Mouse (Mus musculus) fat pad, adult 2 months (tissue): ENCODE results near the gene Ptcd1.
"Not testable (repeated sequence)": the region's sequence is repeated elsewhere in the genome, so short reads cannot be mapped to it uniquely, and the experiment has no call there.

Experiments
- DNase-seq: peaks from one replicate; pipeline ENCODE4 v3.0.0-alpha.2; 2011; ENCODE audit warnings: low read depth, low spot score; ENCODE audit errors: extremely low read depth

Ptcd1 gene

DNA sequence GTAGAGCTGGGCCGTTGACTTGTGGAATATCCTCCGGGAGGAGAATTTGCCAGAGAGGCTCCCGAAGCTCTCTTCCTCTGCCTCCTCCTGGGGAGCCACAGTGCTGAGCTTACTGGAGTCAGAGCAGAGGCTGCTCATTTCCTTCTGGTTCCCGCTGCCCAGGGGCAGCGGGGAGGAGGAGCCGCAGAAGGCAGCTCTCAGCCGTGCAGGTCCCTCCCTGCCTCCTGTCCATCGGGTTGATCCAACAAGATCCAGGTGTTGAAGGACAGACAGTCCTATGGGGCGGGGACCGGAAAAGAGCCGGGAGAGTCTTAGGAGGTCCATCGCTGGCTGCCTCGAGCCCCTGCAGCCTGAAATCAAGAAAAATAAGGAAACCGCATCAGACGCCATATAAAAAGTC is 1.7 kb downstream of the Ptcd1 start:
- DNase-seq, result no peak

DNA sequence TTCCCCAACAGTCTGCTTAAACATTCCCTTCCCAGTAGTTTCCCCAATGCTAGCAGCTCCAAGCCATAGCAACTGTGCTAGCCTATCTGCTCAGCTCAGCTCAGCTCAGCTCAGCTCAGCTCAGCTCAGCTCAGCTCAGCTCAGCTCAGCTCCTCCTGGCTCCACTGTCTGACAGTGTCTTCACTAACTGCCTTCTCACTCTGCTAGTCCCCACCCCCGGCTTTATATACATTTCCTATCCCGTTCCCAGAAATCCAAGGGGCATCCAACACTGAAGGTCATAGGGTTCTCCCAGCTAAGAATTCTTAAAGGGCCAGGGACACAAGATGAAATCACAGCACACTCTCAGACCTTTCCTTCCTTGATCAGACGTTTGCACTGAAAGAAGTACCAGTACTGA is 2.2 kb downstream of the Ptcd1 start:
- no peak for DNase-seq

DNA sequence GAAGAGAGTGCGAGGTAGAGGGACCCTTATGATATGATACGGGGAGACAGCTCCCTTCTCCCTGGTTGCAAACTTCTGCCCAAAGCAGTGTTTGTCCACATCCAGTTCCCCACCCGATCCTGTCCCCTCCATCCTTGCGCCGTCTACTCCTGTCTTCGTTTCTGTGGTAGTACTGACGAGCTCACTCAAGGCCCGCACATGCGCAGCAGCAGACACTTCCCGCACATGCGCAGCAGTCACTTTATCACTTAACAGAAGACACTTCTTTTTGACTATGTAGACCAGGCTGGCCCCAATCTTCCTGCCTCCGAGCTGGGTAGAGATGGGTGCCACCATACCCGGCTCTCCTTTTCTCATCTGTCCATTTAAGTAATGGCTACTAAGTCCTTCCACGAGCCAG is 5.5 kb downstream of the Ptcd1 start:
- DNase-seq, result no peak

DNA sequence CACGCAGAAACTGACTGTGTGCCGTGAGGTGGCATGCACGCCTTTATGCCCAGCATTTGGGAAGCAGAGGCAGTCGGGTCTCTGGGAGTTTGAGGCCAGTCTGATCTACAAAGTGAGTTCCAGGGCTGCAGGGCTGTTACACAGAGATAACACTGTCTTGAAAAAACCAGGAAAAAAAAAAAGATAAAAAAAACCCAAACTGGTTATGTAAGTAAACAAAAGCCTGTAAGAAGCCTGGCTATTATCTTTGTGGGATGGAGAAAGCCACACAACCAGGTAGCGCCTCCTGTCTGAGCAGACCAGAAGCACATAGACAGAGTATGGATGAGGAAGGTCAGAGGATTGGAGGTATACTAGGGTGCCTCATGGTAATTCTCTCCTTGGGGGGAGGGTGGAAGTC is 14.2 kb downstream of the Ptcd1 start:
- no peak for DNase-seq

DNA sequence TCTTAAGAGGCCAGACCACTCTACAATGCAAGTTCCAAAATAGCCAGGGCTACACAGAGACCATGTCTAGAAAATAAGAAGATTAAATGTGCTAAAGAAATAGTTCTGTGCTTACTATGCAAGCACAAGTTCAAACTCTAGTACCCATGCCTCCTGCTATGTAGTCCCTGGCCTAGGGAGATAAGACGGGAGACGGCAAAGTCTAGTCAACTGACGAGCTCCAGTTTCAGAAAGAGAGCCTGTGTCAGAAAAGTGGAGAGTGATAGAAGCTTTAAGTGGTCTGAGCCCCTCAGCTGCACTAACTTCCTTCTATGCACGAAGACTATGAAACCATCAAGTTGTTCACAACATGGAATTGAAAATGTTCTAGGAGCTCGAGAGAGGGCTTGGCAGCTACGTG is 17.6 kb downstream of the Ptcd1 start:
- DNase-seq, result no peak

DNA sequence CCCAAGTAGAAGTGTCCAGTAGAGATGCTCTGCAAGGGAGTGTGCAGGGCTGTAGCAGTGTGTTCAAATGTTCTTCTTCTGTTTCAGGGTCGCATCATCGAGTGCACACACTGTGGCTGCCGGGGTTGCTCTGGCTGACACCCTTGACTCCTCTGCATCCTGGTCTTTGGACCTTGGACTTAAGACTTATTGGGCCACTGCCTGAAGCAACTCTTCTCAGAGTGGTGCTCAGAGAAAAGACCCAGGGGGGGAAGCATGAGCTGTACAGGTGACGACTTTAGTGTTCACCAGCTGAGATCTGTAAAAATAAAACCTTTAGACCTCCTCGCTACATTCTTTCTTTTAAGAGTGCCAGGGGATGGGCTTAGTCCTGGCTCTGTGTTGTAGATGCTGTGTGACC is 19.2 kb downstream of the Ptcd1 start:
- DNase-seq, result no peak

DNA sequence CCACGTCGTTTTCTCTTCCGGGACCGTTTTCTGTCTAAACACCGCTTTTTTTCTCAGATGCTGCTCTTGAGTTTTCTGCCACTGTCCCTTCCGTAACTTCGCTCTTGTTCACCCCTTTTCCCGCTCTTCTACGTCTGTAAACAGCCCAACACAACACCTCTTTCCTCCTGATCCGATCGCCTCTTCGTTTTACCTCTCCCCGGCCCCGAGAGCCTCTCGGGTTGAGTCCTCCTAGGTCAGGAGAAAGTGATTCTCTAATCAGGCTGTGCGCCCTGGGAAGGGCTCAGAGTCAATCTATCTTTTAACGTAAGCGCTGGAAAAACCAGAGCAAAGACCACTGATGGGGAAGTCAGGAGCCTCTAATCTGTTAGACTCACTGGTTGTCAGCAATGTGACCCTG is 26.3 kb downstream of the Ptcd1 start:
- DNase-seq, result no peak

DNA sequence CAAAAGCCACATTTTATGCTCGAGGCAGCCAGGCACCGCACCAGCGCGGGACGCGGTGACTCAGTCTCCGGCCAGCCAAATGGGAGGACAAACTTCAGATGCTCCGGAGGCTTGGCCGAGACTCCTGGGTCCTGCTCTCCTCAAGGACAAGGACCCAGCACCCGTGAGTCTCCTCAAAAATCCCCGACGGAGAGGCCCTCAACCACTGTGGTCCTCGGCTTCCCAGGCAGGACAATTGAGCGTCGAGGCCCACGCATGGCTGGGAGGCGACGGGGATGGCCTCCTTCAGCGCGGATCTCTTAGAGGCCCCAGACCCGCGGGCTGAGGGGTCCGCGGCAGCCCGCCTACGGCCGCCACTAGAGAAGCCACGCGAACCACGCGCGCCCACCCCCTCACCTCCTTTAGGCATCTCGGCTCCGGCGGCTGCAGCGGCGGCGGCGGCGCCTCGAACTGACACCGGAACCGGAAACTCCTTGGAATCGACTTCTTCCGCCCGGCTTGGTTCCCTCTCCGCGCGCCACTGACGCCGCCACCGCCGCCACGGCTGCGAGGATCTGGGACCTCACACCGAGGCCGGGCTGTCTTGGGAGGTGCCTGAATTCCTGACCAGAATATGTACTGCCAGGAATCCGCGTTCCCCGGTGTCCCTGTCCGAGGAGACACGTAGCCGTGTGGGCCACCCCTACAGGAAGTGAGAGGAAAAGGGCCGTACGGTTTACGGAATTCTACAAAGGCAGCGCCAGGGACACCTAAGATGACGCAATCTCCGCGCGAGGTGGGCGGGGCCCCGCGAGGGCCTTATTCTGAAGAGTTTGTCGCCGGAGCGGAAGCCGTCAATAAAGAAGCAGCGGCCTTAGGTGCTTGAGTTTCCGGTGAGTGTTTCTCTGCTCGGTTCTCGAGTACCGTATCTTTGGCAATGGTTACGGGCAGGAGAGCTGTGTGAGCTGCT is 27.1 kb downstream of the Ptcd1 start, which contains the start of the genes Pdap1 and Bud31:
Gene Pdap1, minus strand, starts transcription at position 668 of the 949 bp plus-strand sequence.
Gene Bud31, plus strand, starts transcription at position 792 of the 949 bp plus-strand sequence.
- no peak for DNase-seq

DNA sequence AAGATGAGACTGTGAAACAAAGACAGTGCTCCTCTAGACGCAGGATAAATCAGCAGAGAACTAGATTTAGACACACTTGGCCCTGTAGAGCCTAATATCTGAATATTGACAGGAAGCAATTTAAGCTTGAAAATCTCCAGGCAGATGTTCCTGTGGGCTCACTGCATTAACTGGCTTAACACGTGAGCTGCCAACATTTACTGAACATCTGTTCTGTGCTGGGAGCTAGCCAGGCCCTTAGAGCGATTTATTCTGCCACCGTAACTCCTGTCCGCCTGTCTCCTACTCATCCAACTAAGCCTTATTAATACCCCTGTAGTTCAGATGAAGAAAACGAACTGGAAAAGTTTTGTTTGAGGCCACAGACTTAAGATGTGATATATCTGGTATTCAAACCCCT is 28.1 kb downstream of the Ptcd1 start:
- no peak for DNase-seq

DNA sequence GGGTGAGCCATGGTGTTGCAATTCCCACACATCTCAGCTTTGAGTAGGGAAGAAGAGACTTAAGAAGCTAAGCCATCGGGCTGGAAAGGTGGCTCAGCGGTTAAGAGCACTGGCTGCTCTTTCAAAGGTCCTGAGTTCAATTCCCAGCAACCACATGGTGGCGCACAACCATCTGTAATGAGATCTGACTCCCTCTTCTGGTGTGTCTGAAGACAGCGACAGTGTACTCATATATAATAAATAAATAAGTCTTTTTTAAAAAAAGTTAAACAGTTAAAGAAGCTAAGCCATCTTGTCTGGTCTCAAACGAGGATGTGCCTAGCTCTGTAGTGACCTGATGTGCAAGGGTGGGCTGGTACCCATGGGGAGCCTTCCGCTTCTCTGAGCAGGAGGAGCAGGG is 33.6 kb downstream of the Ptcd1 start:
- not testable (repeated sequence) for DNase-seq

DNA sequence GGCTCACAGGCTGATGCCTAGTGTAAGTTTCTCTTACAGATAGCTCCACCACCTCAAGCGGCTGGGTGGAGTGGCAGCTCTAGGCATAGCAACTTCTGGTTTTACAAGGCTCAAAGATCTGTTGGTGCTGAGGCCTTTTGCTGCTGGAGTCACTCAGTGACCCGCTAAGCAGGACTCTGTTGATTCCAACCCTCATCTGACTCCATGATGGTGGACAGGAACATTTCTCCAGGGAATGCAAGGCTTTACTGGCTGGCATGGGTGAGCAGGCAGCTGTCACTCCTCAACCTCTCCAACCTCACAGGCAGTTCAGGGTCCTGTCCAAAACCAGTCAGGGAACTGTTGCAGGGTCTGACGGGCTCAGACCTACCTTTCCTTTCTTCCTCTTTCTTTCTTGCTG is 35.9 kb downstream of the Ptcd1 start:
- DNase-seq, result no peak

DNA sequence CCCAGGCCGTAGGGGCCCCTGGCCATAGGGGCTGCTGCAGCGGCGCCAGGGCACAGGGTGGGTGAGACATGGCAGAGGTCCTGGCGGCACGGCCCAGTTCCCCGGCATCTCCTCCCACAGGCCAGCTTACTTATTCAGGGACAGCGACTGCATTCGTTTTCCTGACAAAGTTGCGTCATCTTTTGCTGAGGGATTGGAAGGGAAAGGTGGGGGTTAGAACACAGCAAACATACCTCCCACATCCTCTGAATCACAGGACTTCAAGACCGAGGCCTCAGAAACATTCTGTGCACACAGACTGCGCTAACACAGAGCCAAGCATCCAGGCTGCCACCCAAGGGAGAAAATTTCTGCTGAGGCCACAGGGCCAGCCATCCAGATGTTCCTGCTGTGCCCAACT is 36.7 kb downstream of the Ptcd1 start:
- no peak for DNase-seq

DNA sequence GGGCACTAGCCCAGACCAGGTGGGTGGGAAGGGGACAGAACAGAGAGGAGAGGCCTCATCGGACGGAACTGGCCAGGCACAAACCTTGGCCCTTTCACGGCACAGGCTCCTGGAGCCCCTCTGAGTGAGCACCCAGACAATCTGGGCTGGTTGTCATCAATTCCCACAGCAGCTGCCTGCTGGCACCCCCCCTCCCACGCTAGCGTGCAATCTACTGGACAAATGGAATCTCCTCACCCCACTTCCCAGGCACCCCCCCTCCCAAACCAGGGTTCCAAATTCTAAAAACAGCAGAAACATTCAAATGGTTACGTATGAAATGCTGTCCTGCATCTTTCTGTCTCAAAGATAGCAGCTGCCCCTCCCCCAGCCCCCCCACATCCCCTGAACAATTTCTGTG is 37.1 kb downstream of the Ptcd1 start:
- DNase-seq, result not testable (repeated sequence)

DNA sequence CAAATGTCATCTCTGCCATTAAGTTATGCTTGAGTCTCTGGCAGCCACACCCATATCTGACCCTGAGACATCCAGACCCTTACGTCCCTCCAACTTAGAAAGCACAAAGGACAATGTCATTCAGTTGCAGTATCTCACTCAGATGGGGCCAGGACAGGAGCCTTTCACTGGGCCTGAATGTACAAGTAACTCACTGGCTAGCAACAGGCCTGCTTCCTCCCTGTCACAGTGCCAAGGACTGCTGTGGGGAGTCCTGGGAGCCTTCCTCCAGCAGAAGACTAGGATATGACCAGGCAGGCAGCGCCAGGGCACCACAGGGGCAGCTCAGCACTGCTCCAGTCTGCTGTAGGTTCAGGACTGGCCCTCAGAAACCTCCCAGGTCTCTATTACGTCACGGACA is 37.8 kb downstream of the Ptcd1 start:
- DNase-seq, result no peak

DNA sequence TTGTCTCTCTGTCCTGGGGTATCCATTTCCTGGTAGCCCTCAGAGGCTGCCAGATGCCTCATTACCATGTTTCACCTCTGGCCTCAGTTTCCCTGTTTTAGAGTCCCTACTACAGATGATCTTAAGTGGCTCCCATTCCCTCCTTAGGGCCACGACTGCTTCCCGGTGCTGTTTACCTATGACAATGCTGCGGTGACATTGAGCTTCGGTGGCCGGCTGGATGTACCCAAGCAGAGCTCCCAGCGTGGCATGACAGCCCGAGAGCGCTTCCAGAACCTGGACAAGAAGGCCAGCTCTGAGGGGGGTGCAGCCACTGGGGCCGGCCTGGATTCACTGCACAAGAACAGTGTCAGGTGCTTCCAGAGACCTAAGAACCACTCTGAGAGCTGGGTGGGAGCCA is 40.3 kb downstream of the Ptcd1 start:
- no peak for DNase-seq

DNA sequence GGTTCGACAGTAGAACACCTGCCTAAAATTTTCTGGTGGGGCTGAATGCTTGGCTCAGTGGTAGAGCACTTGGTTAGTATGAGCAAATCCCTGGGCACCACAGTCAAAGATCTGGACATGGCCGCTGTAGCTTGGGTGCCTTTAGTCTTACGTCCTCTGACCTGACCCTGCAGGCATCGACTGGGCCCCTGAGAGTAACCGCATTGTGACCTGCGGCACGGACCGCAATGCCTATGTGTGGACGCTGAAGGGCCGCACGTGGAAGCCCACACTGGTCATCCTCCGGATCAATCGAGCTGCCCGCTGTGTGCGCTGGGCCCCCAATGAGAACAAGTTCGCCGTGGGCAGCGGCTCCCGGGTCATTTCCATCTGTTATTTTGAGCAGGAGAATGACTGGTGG is 43.5 kb downstream of the Ptcd1 start:
- no peak for DNase-seq

DNA sequence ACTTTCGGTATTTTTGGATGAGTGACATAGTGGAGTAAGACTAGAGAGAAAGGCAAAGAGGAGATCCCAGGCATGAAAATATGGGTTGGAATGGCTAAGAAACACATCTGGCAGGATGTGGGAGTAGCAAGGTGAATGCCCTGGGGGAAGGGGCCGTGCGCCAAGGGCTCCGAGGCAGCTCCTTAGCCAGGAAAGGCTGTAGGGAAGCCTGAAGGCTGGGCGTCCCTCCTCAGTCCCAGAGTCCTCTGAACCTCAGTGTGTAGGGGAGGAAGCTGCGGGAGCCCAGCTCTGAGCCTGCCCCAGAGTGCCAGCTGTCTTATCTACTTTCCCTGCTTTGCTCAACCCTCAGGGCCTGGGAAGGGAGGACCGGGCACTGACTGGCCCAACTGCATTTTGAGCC is 46.0 kb downstream of the Ptcd1 start:
- no peak for DNase-seq

DNA sequence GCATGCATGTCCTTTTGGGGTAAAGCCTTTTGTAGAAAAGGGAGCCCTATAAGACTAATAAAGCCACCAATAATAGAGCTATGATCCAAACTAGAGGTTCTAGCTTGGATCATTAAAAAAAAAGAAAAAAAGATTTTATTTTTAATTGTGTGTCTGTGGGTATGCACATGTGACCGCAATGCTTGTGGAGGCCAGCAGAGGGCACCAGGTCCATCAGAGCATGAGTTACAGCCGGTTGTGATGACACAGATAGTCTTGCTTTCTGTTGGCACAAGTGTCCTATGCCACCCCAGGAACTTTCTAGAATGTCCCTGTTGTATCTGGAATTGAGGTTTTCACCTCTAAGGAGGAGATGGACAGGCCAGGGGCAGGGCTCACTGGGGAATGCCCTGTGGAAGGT is 47.5 kb downstream of the Ptcd1 start:
- DNase-seq, result no peak

DNA sequence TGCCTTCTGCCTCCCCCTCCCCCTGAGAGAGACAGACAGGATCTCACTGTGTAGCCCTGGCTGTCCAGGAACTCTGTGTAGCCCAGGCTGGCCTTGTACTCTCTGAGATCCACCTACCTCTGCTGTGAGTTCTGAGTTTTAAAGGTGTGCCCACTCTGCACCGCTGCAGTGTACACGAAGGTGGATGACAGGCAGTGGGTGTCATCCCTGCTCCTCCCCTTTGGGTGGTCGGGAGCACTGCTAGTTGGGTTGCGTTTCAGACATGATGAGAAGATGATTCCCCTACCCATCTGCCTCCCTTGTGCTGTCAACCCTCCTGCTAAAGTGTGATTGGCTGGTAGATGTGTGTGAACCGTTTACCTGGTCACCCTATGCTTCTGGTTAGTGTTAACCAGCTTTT is 48.4 kb downstream of the Ptcd1 start:
- no peak for DNase-seq

DNA sequence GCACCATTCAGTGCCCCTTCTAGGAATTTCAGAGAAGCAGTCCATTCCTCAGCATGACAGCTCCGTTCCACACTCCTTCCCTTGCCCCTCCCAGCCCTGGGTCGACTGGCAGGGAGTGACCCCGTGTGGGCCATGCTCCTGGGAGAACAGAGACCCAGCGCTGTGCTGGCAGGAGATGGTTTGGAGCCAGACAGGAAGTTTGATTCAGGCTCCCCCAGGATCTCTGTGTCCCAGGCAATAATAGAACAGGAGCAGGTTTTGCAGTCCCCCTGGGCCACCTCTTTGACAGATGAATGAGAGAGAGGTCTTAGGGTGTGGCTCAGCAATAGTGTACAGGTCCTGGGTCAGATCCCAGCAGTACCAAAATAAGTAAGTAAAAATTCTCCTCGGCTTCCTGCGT is 48.9 kb downstream of the Ptcd1 start:
- DNase-seq, result no peak

DNA sequence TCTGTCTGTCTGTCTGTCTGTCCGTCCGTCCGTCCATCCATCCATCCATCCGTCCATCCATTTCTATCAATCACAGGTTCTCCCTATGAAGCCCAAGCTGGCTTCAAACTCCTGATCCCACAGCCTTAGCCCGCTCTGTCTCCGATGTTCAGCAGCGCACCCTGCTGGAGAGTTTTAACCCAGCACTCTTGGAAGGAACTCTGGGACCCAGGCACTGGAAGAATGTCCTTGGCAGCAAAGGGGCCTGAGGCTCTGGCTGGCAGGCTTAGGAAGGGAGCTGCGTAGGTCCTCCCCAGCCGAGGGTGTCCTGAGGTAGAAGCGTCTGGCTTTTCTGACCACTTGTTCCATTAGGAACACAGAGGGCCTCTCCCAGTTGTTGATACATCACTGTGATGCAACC is 50.0 kb downstream of the Ptcd1 start:
- DNase-seq, result no peak

DNA sequence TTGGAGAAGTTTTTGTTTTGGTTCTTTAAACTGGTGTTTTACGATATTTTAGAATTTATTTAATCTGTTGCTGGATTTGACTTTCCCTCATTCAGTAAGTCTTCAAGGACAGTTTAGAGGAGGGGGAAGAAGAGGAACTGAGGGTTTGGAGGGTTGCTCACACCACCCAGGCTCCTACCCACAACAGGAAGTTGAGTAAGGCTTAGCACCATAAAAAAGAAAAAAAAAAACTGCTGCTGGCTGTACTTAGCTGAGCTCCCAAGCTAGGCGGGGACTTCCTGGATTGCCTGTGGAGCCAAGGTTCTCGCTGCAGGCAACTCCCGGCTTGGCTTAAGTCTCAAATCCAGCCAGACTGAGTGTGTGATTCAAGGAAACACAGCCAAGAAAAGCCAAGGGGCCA is 50.6 kb downstream of the Ptcd1 start:
- peak; percentile 86 for DNase-seq

DNA sequence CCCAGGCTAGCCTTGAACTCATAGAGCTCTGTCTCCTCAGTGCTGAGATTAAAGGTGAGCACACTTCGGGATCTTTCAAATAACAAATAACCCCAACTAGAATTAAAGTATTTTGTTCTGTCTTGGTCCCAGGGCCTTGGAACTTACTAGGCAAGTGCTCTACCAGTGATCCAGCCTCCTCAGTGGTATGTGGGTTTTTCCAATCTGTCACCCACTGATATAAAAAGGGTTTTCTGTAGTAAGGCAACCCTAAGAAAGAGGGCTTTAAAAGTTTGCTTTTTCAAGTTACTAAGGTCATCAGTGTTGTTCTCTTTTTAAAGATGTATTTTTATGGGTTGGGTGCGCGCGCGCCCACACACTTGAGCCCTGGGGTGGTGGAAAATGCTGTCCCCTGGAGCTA is 51.2 kb downstream of the Ptcd1 start:
- DNase-seq, result no peak
